Mouse (Mus musculus) hindbrain, embryonic 10.5 days (tissue): ENCODE measurements around the gene Dyrk4. TPM values are rescaled to one million over a fixed set of nuclear protein-coding genes. Genes with fewer than 3 reads are reported as not detected.

Experiments
- DNase-seq: peaks from one replicate; pipeline ENCODE4 v3.0.0-alpha.2; 2017; ENCODE audit warnings: low spot score
- H3K27ac ChIP-seq: fragments of 300-500 bp; sonication (generic); 2 replicates; pipeline ENCODE4 v1.5.1; 2016; ENCODE audit warnings: mild to moderate bottlenecking, moderate library complexity
- H3K27me3 ChIP-seq: fragments of 300-500 bp; sonication (generic); 2 replicates; pipeline ENCODE4 v1.6.1; 2016; ENCODE audit warnings: mild to moderate bottlenecking; ENCODE audit not compliant: poor library complexity, insufficient read depth, severe bottlenecking
- H3K36me3 ChIP-seq: fragments of 300-500 bp; sonication (generic); 2 replicates; pipeline ENCODE4 v1.6.1; 2016; ENCODE audit warnings: mild to moderate bottlenecking, moderate library complexity
- H3K4me1 ChIP-seq: fragments of 300-500 bp; sonication (generic); replicated peaks from 2 replicates; pipeline ENCODE4 v1.6.1; 2016; ENCODE audit warnings: mild to moderate bottlenecking
- H3K4me3 ChIP-seq: fragments of 300-500 bp; sonication (generic); 2 replicates; pipeline ENCODE4 v1.5.1; 2016; ENCODE audit warnings: mild to moderate bottlenecking, moderate library complexity
- H3K9me3 ChIP-seq: fragments of 300-500 bp; sonication (generic); 2 replicates; pipeline ENCODE4 v1.6.1; 2016; ENCODE audit warnings: mild to moderate bottlenecking, moderate library complexity
- WGBS: fragments of 180-500 bp; shearing (Covaris S2); methylation state at CpG from one replicate; pipeline ENCODE4 v1.1.7; 2016; 5-methylcytosine and 5-hydroxymethylcytosine counted together
- polyA plus RNA-seq: library from polyadenylated mRNA; unstranded; fragments of >200 nt; fragmentation: Nextera tagmentation; extraction: Ambion mirVana; gene quantifications from 2 replicates; pipeline ENCODE4 v1.2.1, GENCODE M21; 2016

The Dyrk4 gene
- polyA plus RNA-seq, 1 experiment from 2014 or later, result 0.10 TPM

- Histone ChIP-seq H3K4me1 (peaks cover 8% of the 10 kb centered on the region), H3K27me3 (no peaks in the 10 kb centered on the region), H3K36me3 (peaks cover 72% of the 10 kb centered on the region), H3K4me3 (no peak overlapping the region), H3K9me3 (no peaks in the 10 kb centered on the region), H3K27ac (no peak overlapping the region)
- no peak for DNase-seq
- WGBS, result 95% methylated on average over 2 of the region's 2 CpGs
Measured at GRCm38 (mm10) chr6:126932896-126933295, 11.3 kb upstream of the Dyrk4 start.

DNA sequence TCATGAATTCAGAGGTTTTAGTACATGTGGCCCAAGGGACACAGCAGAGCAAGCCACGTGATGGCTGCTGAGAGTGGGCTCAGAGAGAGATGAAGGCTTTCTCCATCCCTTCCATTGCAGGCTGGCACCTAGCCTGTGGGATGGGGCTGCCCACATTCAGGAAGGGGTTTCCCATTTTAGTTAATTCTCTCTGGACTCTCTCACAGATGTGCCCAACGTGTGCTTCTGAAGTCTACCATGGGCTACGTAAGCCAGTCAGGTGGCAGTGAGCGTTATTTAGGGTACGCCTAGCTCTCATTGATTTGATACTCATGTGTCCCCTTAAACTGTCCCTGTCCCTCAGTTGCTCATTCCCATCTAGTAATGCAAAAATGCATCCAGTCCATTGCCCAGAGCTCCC is 6.7 kb downstream of the Dyrk4 start:
- no peaks in the 10 kb centered on the region for H3K27me3 ChIP-seq
- no peaks in the 10 kb centered on the region for H3K4me1 ChIP-seq
- no peak for DNase-seq
- H3K4me3 ChIP-seq, result no peak overlapping the region
- WGBS, result 82% methylated on average over 5 of the region's 5 CpGs
- H3K27ac ChIP-seq, result no peak overlapping the region
- H3K36me3 ChIP-seq, result no peaks in the 10 kb centered on the region
- no peaks in the 10 kb centered on the region for H3K9me3 ChIP-seq

DNA sequence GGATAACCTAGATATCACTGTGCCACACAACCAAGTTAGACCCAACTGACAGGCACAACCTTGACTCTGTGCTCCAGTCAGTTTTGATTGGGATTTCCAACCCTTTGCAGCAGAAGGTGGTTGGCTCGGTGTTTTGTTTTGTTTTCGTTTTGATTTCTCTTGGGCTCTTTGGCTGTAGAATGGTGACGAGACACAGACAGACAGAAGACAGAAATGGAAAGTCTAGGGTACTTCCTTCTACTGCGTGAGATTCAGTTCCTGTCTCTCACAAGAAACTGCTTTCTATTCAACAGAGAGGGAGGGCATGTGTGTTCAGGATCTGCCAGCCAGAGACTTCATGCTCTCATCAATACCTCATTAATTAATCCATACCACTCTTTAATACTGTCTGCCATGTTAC is 10.9 kb downstream of the Dyrk4 start:
- 81% methylated on average over 4 of the region's 4 CpGs for WGBS

GRCm38 (mm10) chr6:126907876-126908275 is 13.8 kb downstream of the Dyrk4 start:
- H3K9me3 ChIP-seq, result no peaks in the 10 kb centered on the region
- no peaks in the 10 kb centered on the region for H3K36me3 ChIP-seq
- no peaks in the 10 kb centered on the region for H3K4me1 ChIP-seq
- DNase-seq, result no peak
- H3K4me3 ChIP-seq, result no peak overlapping the region
- WGBS, result 68% methylated on average over 3 of the region's 3 CpGs
- H3K27me3 ChIP-seq, result no peaks in the 10 kb centered on the region
- no peak overlapping the region for H3K27ac ChIP-seq

More for the DNA sequence above, 10.9 kb downstream of the Dyrk4 start:
- DNase-seq, result no peak
- no peaks in the 10 kb centered on the region for H3K4me1 ChIP-seq
- H3K9me3 ChIP-seq, result no peaks in the 10 kb centered on the region
- no peaks in the 10 kb centered on the region for H3K36me3 ChIP-seq
- no peaks in the 10 kb centered on the region for H3K27me3 ChIP-seq
- no peak overlapping the region for H3K27ac ChIP-seq
- no peak overlapping the region for H3K4me3 ChIP-seq

GRCm38 (mm10) chr6:126907378-126907777 is 14.3 kb downstream of the Dyrk4 start:
- no peak overlapping the region for H3K27ac ChIP-seq

GRCm38 (mm10) chr6:126877118-126877517 is 44.5 kb downstream of the Dyrk4 start:
- Histone ChIP-seq H3K36me3 (no peaks in the 10 kb centered on the region), H3K4me1 (no peaks in the 10 kb centered on the region), H3K27me3 (no peaks in the 10 kb centered on the region), H3K9me3 (no peaks in the 10 kb centered on the region), H3K4me3 (no peak overlapping the region), H3K27ac (no peak overlapping the region)
- no peak for DNase-seq
- 87% methylated on average over 8 of the region's 8 CpGs for WGBS

More at GRCm38 (mm10) chr6:126907378-126907777, 14.3 kb downstream of the Dyrk4 start:
- Histone ChIP-seq H3K4me3 (no peak overlapping the region), H3K4me1 (no peaks in the 10 kb centered on the region), H3K27me3 (no peaks in the 10 kb centered on the region), H3K9me3 (no peaks in the 10 kb centered on the region), H3K36me3 (no peaks in the 10 kb centered on the region)
- WGBS, result 73% methylated on average over 4 of the region's 5 CpGs
- no peak for DNase-seq

- Histone ChIP-seq H3K36me3 (no peaks in the 10 kb centered on the region), H3K4me3 (no peak within 1 kb of the TSS), H3K9me3 (no peaks in the 10 kb centered on the region), H3K27me3 (no peaks in the 10 kb centered on the region), H3K27ac (no peak within 1 kb of the TSS), H3K4me1 (peaks cover 10% of the 10 kb centered on the region)
- no peak for DNase-seq
Measured at GRCm38 (mm10) chr6:126852881-126853280, 68.8 kb downstream of the Dyrk4 start, which contains the start of gene Akap3. TSS of gene Akap3 (plus strand) at chr6:126853098.

GRCm38 (mm10) chr6:126848712-126849704 is 72.6 kb downstream of the Dyrk4 start, which contains the start of gene Ndufa9:
TSS of gene Ndufa9 (minus strand) at chr6:126849136.
- Histone ChIP-seq H3K9me3 (no peaks in the 10 kb centered on the region), H3K27me3 (no peaks in the 10 kb centered on the region), H3K27ac (peak within 1 kb of the TSS; percentile 87), H3K4me3 (peak within 1 kb of the TSS; percentile 75), H3K4me1 (peaks cover 16% of the 10 kb centered on the region), H3K36me3 (peaks cover 7% of the 10 kb centered on the region)
- WGBS, result 8% methylated on average over 46 of the region's 46 CpGs
- peak; percentile 94 for DNase-seq

DNA sequence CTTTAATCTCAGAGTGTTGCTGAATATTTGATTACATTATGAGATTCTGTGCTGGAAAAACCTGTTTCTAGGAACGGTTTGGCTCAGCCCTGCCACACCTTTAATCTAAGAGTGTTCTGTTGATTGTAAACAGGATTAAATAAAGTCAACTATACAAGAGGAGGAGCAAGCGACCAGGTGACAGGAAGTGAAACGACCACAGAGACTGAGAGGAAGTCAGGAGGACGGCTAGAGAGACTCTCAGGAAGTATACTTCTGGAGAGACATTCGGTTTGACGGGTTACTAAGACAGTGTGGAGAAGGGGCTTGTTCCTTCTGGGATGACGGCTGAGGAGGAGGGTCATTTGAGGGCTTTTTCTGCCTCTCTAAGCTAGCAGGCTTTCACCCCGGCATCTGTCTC is 85.0 kb downstream of the Dyrk4 start:
- WGBS, result 90% methylated on average over 8 of the region's 8 CpGs
- peaks cover 98% of the 10 kb centered on the region for H3K36me3 ChIP-seq

More for the DNA sequence above, 85.0 kb downstream of the Dyrk4 start:
- no peak for DNase-seq
- Histone ChIP-seq H3K27me3 (no peaks in the 10 kb centered on the region), H3K4me1 (no peaks in the 10 kb centered on the region), H3K27ac (no peak overlapping the region), H3K4me3 (no peak overlapping the region), H3K9me3 (no peaks in the 10 kb centered on the region)

Other genes with a start within 250 kb of the Dyrk4 start
- gene Kcna6, start 181.2 kb downstream of the Dyrk4 start, polyA plus RNA-seq, result 5.7 and 6.7 TPM in 2 replicates
- gene Ndufa9, start 72.7 kb downstream of the Dyrk4 start, polyA plus RNA-seq, result 185 and 192 TPM in 2 replicates
- 0.24 TPM in 1 of 2 replicates, not detected in the other for gene Akap3, start 68.7 kb downstream of the Dyrk4 start, polyA plus RNA-seq
- 70.6 and 72.8 TPM in 2 replicates for gene Rad51ap1, start 17.7 kb upstream of the Dyrk4 start, polyA plus RNA-seq
- 15.1 and 17.2 TPM in 2 replicates for gene D6Wsu163e, start 18.1 kb upstream of the Dyrk4 start, polyA plus RNA-seq
- gene Fgf6, start 93.7 kb upstream of the Dyrk4 start, polyA plus RNA-seq, result not detected in 2 replicates
- gene Fgf23, start 151.1 kb upstream of the Dyrk4 start, polyA plus RNA-seq, result 0.08 and 0.11 TPM in 2 replicates
- 6.9 and 7.4 TPM in 2 replicates for gene Tigar, start 187.7 kb upstream of the Dyrk4 start, polyA plus RNA-seq
- 865 and 1,523 TPM in 2 replicates for gene Ccnd2, start 230.4 kb upstream of the Dyrk4 start, polyA plus RNA-seq